Mouse (Mus musculus): ENCODE results near the gene Eml6. TPM values are rescaled to one million over a fixed set of nuclear protein-coding genes. Genes with fewer than 3 reads are reported as not detected.

Gene Eml6
- total RNA-seq, 2 experiments from 2014 or later, result 3.6 to 3.8 TPM

GRCm38 (mm10) chr11:29751648-29752611 lies 273.9 kb downstream of the Eml6 start:
- DNase-seq (ENCODE audit: low spot score in 2 of 2), result no peak

DNA sequence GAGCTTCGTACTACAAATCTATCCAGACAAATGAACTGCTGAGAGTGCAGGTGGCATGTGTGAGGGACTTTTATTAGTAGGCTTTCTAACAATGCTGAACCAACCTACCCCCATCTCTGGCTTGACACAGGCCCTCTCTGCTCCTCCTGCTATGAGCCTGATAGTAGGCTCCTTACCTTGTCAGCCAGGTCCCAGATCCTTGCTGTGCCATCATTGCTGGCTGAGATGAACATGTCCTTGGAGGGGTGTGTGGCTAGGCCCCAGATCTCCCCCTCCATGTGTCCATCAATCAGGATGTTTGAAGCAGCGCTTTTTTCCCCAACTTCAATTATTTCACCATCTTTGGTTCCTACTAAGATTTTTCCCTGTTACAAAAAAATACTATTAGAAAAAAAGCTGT lies 274.8 kb downstream of the Eml6 start:
- DNase-seq (ENCODE audit: low spot score in 2 of 2), result no peak

- no peak for DNase-seq (ENCODE audit: low spot score in 2 of 2)
These were observed 276.4 kb downstream of the Eml6 start for GRCm38 (mm10) chr11:29749468-29749829.

DNA sequence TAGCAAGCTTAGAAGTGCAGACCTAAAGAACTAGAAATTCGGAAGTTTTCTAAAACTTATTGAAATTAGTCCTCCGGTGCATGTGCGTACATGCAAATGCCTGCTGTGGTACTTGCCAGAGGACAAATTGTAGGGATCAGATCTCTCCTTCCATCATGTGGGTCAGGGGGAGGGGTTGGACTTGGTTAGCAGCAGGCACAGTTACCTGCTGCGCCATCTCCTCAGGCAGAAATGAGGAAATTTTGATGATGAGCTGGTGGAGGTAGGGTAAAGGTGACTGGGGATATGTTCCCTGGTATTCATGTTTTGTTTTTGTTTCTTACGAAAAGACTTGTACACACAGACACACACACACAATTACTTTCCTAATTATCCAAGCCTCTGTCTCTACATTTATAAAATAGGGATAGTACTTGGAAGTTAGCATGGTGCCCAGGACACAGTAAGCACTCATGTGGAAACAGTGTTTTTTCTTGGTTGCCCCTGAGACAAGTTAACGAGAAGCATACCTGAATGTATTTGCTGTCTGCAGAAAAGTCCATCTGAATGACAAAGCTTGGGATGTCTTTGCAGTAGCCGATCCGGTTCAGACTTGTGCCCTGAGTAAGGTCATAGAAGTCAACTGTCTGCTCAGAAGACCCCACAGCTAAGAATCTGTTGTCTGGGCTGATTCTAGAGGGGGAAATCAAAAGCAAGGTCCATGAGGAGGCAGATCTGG lies 276.9 kb downstream of the Eml6 start:
- DNase-seq (ENCODE audit: low spot score in 2 of 2), result no peak

GRCm38 (mm10) chr11:29747881-29748280 lies 278.0 kb downstream of the Eml6 start:
- no peak for DNase-seq (ENCODE audit: low spot score in 2 of 2)

GRCm38 (mm10) chr11:29747365-29747764 lies 278.5 kb downstream of the Eml6 start:
- DNase-seq (ENCODE audit: low spot score in 2 of 2), result no peak

DNA sequence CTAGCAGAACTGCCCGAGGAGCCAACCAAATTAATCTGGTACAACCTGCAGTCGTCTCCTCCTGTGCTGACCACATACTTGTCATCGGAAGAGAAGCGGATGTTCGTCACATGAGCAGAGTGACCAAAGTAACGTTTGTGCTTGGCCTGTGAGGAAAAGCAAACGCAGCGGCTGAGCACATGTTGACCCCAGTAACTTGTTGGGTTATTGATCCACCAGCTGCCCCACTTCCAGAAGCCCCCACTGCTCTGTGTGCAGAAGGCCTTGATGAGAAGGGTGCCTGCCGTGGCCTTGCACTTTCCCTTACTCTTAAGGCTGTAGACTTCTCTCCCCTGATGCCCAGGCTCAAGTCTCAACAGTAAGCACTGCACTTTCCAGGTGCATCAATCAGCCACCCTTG lies 279.6 kb downstream of the Eml6 start:
- no peak for DNase-seq (ENCODE audit: low spot score in 2 of 2)

DNA sequence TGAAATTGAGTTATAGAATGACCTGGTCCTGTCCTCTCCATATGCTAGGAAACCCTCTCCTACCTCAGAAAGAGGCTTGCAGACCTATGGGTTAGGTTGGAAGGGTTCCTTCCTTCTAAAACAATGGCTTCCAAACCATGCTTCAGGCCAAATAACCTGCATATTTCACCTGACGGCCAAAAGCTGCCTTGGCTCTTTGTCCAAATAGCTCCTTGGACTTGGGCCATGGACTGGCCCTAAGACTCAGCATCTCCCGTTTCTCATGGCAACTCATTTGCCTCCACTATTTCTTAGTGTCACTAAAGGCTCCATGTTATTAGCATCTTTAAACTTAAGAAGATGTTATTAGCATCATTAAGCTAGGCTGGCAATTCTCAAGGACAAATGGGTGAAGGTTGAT lies 280.3 kb downstream of the Eml6 start:
- DNase-seq (ENCODE audit: low spot score in 2 of 2), result no peak

DNA sequence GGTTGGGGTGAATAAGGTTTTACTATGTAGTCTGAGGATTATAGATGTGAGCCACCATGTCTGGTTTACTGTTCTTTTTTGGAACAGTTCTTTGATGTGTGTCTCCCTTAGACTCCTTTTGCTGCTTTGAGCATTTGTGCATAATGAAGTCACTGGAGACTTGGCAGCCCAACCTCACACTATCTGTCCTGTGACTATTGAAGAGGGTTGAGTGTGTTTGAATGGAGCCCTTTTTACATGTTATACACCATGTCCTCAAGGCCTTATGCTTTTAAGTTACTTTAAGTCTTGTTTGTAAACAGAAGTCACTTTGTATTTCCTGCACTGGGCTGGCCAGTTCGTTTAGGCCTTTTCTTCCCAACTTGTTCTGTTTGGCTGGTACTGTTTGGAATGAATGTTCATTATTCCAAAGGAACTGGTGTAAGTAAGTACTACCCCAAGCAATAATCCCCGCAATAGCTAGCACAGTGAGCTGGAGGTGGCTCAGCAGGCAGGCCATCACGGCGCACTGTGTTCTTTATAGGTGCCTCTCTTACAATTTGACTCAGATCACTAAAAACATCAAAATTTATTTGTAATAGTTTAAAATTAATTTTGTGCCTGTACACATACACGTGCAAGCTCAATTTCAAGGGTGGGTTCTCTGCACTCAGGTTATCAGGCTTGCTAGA lies 280.9 kb downstream of the Eml6 start:
- no peak for DNase-seq (ENCODE audit: low spot score in 2 of 2)

DNA sequence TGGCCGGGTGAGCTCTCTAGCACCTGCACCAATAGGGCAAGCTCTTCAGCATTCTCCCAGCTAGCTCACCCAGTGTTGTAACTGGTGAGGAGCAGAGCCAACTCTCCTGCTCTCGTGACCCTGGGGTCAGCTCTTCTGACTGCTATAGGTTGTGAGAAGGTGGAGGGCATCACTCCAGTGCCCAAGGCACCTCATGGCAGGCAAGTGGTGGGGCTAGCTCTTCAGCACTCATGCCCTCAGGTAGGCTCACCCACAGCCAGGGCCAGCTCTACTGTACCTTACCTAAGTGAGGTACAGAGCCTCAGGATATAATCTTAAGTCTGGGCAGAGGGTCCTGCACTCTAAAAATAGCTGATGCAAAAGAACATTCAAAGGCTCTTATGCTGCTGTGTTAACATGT lies 286.1 kb downstream of the Eml6 start:
- DNase-seq (ENCODE audit: low spot score in 2 of 2), result no peak

DNA sequence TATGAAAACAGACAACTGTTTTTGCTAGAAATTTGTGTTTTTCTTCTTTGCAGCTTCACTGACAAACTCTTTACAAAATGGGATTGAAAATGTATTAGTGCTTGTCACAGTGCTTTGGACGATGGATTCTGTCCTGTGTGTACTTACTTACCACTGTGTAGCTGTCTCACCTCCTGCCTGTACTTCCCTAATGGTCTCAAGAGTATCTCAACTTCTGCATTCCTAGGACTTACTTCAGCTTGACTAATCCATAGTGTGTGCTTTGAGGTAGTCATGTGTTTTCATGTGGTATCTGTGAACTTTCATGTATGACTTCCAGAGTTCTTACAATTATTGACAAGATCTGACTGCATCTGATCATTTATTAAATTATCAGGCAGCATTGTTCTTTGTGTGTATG lies 297.9 kb downstream of the Eml6 start:
- no peak for DNase-seq (ENCODE audit: low spot score in 2 of 2)

DNA sequence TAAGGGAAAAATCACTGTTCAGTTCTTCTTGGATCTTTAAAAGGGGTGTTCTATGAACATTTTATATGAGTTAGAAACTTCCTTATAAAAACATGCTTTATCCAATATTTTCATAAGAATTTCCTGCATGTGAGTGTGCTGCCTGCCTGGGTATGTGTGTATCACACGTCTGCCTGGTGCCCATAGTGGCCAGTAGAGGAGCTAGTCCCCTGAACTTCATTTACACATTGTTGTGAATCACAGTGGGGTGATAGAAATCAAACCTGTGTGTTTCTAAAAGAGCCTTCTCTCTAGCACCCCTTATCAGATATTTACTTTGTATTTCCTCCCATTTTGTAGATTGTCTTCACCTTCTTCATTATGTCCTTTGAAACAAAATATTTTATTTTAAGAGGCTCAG lies 300.2 kb downstream of the Eml6 start:
- DNase-seq (ENCODE audit: low spot score in 2 of 2), result no peak

- DNase-seq (ENCODE audit: low spot score in 2 of 2), result no peak
These were observed 300.7 kb downstream of the Eml6 start for GRCm38 (mm10) chr11:29725167-29725566.

DNA sequence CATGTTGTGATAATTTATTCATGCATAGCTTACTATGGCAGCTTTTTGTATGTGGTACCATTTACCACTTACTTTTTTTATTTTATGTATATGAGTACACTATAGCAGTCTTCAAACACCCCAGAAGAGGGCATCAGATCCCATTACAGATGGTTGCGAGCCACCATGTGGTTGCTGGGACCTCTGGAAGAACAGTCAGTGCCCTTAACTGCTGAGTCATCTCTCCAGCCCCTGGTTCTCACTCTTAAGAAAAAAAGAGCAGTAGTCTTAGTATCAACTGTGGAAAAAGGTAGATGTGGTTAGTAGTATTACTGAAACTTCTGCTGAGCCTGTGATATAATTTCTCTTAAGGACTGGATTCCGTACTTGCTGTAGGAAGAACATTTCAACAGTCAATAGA lies 301.6 kb downstream of the Eml6 start:
- no peak for DNase-seq (ENCODE audit: low spot score in 2 of 2)

DNA sequence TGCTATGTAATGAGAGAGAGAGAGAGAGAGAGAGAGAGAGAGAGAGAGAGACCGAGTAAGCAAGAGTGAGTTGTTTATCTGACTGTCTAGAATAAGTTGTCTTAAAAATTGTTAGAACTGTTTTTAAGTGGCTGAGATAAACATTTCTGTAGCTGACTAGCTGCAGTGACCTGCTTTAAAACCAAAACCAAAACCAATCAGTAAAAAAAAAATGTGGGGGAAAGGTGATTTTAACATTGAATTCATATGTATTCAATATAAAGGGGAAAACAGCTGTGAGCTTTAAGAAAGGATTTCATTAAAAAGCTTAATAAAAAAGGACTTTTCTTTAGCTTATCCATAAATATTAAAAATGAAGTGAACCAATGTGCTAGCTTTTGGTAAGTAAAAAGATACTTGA lies 306.2 kb downstream of the Eml6 start:
- DNase-seq (ENCODE audit: low spot score in 2 of 2), result no peak

DNA sequence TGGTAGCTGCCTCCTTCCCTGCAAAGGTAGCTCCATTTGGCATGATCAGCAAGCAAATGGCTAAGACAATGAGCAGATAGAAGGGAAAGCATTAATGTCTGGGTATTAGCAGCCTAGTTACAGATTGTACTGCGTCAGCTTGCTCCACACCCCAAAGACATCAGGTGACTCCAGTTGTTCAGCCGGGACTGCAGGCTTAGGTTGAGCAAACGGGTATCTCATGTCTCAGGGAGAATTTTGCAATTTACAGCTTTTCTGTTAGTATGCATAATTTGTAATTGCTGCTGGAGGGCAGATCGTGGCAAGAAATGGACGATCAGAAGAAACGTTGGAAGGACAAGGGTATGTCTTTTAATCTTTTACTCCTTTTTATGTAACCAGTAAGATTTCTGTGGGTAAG lies 307.3 kb downstream of the Eml6 start:
- no peak for DNase-seq (ENCODE audit: low spot score in 2 of 2)

GRCm38 (mm10) chr11:29715499-29715898 lies 310.3 kb downstream of the Eml6 start:
- DNase-seq (ENCODE audit: low spot score in 2 of 2), result no peak

- no peak for DNase-seq (ENCODE audit: low spot score in 2 of 2)
These were observed 311.0 kb downstream of the Eml6 start for GRCm38 (mm10) chr11:29714789-29715188.

GRCm38 (mm10) chr11:29714114-29714513 lies 311.7 kb downstream of the Eml6 start:
- DNase-seq (ENCODE audit: low spot score in 2 of 2), result no peak

DNA sequence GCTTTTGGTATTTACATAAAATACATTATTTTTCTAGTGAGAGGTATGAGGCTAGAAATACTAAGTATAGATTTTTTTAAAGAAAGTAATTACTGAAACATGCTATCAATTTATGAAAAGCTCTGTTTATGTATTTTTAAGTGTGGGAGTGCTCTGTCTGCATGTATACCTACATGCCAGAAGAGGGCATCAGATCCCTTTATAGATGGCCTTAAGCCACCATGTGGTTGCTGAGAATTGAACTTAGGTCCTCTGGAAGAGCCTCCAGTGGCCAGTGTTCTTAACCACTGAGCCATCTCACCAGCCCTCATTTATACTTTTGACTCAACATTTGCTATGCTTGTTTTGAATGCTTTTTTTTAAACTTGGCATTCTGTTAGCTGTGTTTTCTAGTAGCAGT lies 316.3 kb downstream of the Eml6 start:
- no peak for DNase-seq (ENCODE audit: low spot score in 2 of 2)

- DNase-seq (ENCODE audit: low spot score in 2 of 2), result no peak
These were observed 319.0 kb downstream of the Eml6 start for GRCm38 (mm10) chr11:29706845-29707244.

DNA sequence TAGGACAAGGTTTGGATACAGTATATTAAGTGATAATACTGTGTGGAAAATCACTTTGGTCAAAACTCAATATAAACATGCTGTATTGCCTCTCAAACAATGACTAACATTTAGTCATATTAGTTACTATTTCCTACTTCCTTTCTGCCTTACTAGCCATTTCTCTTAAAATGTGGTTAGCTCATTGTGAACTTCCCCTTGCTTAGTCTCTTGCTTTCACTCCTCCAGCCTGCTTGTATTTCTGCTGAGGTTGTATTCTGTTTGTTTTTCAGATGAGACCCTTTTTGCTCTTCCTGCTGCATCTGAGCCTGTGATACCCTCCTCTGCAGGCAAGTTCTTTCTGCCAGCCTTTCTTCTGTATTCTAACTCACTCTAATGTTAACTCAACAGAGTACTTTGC lies 320.6 kb downstream of the Eml6 start:
- DNase-seq (ENCODE audit: low spot score in 2 of 2), result no peak
